In the genomic region with DNA sequence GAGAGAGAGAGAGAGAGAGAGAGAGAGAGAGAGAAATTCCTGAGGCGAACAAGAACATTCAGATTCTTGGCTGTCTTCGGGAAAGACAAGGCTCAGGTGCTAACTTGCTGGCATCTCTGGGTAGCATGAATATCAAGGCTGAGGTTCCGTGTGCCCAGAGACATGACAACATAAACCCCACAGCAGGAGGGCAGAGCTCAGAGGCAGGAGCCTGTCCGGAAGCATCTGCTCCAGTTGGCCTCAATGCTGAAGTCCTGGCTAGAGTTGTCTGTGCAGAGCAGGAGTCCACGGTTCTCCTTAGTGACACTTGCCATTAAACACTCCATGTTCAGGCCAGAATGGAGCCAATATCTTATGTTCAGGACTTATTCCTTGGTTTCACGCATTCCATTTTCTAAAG, we compare ENCODE assay signal across 20 mouse cellular contexts.
A peak's percentile ranks its signal among the peaks of the same experiment; 100 is the strongest.
DNase-seq lines count a peak whose midpoint lies in the region; ATAC-seq and TF ChIP-seq lines count a peak whose summit lies in the region.
"Had no signal": no experiment of that assay in that cellular context is flagged by ENCODE, and none has a peak within 500 bp of the region (broad histone marks: within the 10 kb centered on the region; RNA-seq: fewer than 3 reads in every experiment).

No protein-coding gene starts in this region.

- no peak for DNase-seq in cerebellum, postnatal 4 days (ENCODE audit: low spot score in 2 of 2)
- DNase-seq in cerebellum, adult 2 months = peak; percentile 44 to 79
- peak; percentile 63 to 71 for DNase-seq in cerebellum, postnatal 10 days
- no peak for DNase-seq in urinary bladder, adult 2 months (ENCODE audit: low spot score)
- no peak for DNase-seq in kidney, postnatal 36 days
- DNase-seq: adrenal gland, adult 8-10 months; B cell, adult 2 months; gastrocnemius, postnatal 25 days; heart, postnatal 4 days; kidney, adult 11 months had no signal

- no peak for TF ChIP-seq CTCF in cerebellum, adult 2 months (IDR thresholded peaks at IDR 0.05; ENCODE audit: borderline replicate concordance, insufficient read depth, low read depth, low read length)

- 19% methylated on average over 6 of the region's 6 CpGs for WGBS in cerebellum, adult 2 months

- H3K4me3 ChIP-seq in cerebellum, adult 2 months (replicated peaks; ENCODE audit: insufficient read depth, low read depth, low read length) = no peak overlapping the region
- H3K4me3 ChIP-seq: embryonic facial prominence, embryonic 13.5 days; forebrain, embryonic 12.5 days; heart, embryonic 13.5 days; hindbrain, embryonic 12.5 days had no signal

- peak; percentile 66 for ATAC-seq in cerebellum, adult (ENCODE audit: insufficient number of reproducible peaks, low FRiP score, low TSS enrichment)
- no peak for ATAC-seq in megakaryocyte, adult 5-6 weeks (ENCODE audit: poor library complexity, severe bottlenecking)
- ATAC-seq: CD4-positive, CD25-positive, alpha-beta regulatory T cell, adult 4 months; forebrain, embryonic 16.5 days; hindbrain, embryonic 16.5 days; inflammation-experienced regulatory T-cells, adult 6 months had no signal

- H3K4me1 ChIP-seq in cerebellum, adult 2 months (ENCODE audit: control insufficient read depth, insufficient read depth, low read length) = peaks cover 16% of the 10 kb centered on the region; the same call in 1 of the 2 replicates
- H3K4me1 ChIP-seq: heart, embryonic 13.5 days had no signal

- TF ChIP-seq POLR2A in cerebellum, adult 2 months (IDR thresholded peaks at IDR 0.05; ENCODE audit: borderline replicate concordance, insufficient read depth, low read length) = no peak

- no peak overlapping the region for H3K27ac ChIP-seq in cerebellum, adult 2 months (ENCODE audit: insufficient read depth, low read length)
- H3K27ac ChIP-seq: embryonic facial prominence, embryonic 13.5 days; forebrain, embryonic 12.5 days; heart, embryonic 13.5 days; hindbrain, embryonic 12.5 days had no signal

- H3K27me3 ChIP-seq in cerebellum, adult 2 months (ENCODE audit: control insufficient read depth, insufficient read depth, low read length) = no peaks in the 10 kb centered on the region
- H3K27me3 ChIP-seq: embryonic facial prominence, embryonic 13.5 days; forebrain, embryonic 12.5 days; heart, embryonic 13.5 days; hindbrain, embryonic 12.5 days had no signal

Comparison
In these comparisons a context has a peak if more than half of its experiments do, and no peak if none do; other contexts are left out.
1. DNase-seq: peak in cerebellum, adult 2 months (2 of 2) and cerebellum, postnatal 10 days (2 of 2); none in cerebellum, postnatal 4 days (0 of 2), urinary bladder, adult 2 months (single experiment) and kidney, postnatal 36 days (0 of 2).